Mouse (Mus musculus) olfactory bulb, adult 2 months (tissue): Measurements from ENCODE around the gene Zfp654. TPM values are rescaled to one million over a fixed set of nuclear protein-coding genes. Genes with fewer than 3 reads are reported as not detected.

Experiments used
- H3K27ac ChIP-seq: fragments of 200-500 bp; 2 replicates; pipeline ENCODE4 v1.5.1; 2012; ENCODE audit warnings: low read depth, low read length; ENCODE audit not compliant: insufficient read depth
- H3K4me1 ChIP-seq: fragments of 200-500 bp; 2 replicates; pipeline ENCODE4 v1.6.1; 2012; ENCODE audit warnings: low read length; ENCODE audit not compliant: control insufficient read depth, insufficient read depth
- H3K4me3 ChIP-seq: fragments of 200-500 bp; 2 replicates; pipeline ENCODE4 v1.5.1; 2012; ENCODE audit warnings: mild to moderate bottlenecking, low read depth, low read length, moderate library complexity; ENCODE audit not compliant: insufficient read depth
- CTCF ChIP-seq: fragments of 200-500 bp; IDR thresholded peaks from 2 replicates; pipeline ENCODE4 v1.5.1; 2012; ENCODE audit warnings: low read depth, mild to moderate bottlenecking, low read length, moderate library complexity; ENCODE audit not compliant: insufficient read depth
- POLR2A ChIP-seq: fragments of 200-500 bp; IDR thresholded peaks from 2 replicates; pipeline ENCODE4 v1.6.1; 2012; ENCODE audit warnings: mild to moderate bottlenecking, low read depth, low read length, moderate library complexity; ENCODE audit not compliant: insufficient read depth
- WGBS: fragments of 180-500 bp; shearing (Covaris S2); methylation state at CpG from one replicate; pipeline ENCODE4 v1.1.7; 2018; 5-methylcytosine and 5-hydroxymethylcytosine counted together
- polyA plus RNA-seq: library from polyadenylated mRNA; stranded (reverse); fragments of >200 nt; gene quantifications from 2 replicates; pipeline ENCODE4 v1.2.4, GENCODE M21; 2012; ENCODE audit warnings: low replicate concordance; ENCODE audit not compliant: missing spikeins, insufficient read depth, insufficient read length

Zfp654 gene
- polyA plus RNA-seq, 1 experiment = 48.4 TPM

GRCm38 (mm10) chr16:64801638-64802037, 49.8 kb downstream of the Zfp654 start:
- no peak overlapping the region for H3K4me3 ChIP-seq
- TF ChIP-seq CTCF (no peak), POLR2A (no peak)
- no peak overlapping the region for H3K27ac ChIP-seq
- H3K4me1 ChIP-seq = no peaks in the 10 kb centered on the region

GRCm38 (mm10) chr16:64800393-64800792, 51.1 kb downstream of the Zfp654 start:
- H3K27ac ChIP-seq = no peak overlapping the region
- H3K4me3 ChIP-seq = no peak overlapping the region
- no peak for TF ChIP-seq CTCF
- no peak for TF ChIP-seq POLR2A
- WGBS = 92% methylated on average over 5 of the region's 5 CpGs
- H3K4me1 ChIP-seq = no peaks in the 10 kb centered on the region

GRCm38 (mm10) chr16:64794802-64795201, 56.6 kb downstream of the Zfp654 start:
- no peaks in the 10 kb centered on the region for H3K4me1 ChIP-seq
- H3K27ac ChIP-seq = no peak overlapping the region
- H3K4me3 ChIP-seq = no peak overlapping the region
- WGBS = 85% methylated on average over 2 of the region's 2 CpGs
- TF ChIP-seq POLR2A (no peak), CTCF (no peak)

- no peaks in the 10 kb centered on the region for H3K4me1 ChIP-seq
- no peak overlapping the region for H3K4me3 ChIP-seq
- H3K27ac ChIP-seq = no peak overlapping the region
- no peak for TF ChIP-seq CTCF
- no peak for TF ChIP-seq POLR2A
- WGBS = 98% methylated on average over 3 of the region's 3 CpGs
These were observed 61.7 kb downstream of the Zfp654 start for GRCm38 (mm10) chr16:64789706-64790105.

GRCm38 (mm10) chr16:64775516-64775915, 75.9 kb downstream of the Zfp654 start:
- Histone ChIP-seq H3K27ac (no peak overlapping the region), H3K4me1 (no peaks in the 10 kb centered on the region), H3K4me3 (no peak overlapping the region)
- WGBS = 80% methylated on average over 1 of the region's 1 CpGs
- TF ChIP-seq CTCF (no peak), POLR2A (no peak)

- 90% methylated on average over 2 of the region's 2 CpGs for WGBS
- no peak for TF ChIP-seq CTCF
- TF ChIP-seq POLR2A = no peak
- no peak overlapping the region for H3K27ac ChIP-seq
- H3K4me3 ChIP-seq = no peak overlapping the region
- H3K4me1 ChIP-seq = peaks cover 3% of the 10 kb centered on the region; the same call in 1 of the 2 replicates
These were observed 80.0 kb downstream of the Zfp654 start for GRCm38 (mm10) chr16:64771431-64771818.

GRCm38 (mm10) chr16:64770521-64771430, 80.7 kb downstream of the Zfp654 start, which contains the start of gene 4930453N24Rik:
TSS of gene 4930453N24Rik (minus strand) at chr16:64771161.
- Histone ChIP-seq H3K4me1 (peaks cover 3% of the 10 kb centered on the region; the same call in 1 of the 2 replicates), H3K4me3 (peak within 1 kb of the TSS; percentile 80), H3K27ac (peak within 1 kb of the TSS; percentile 34; the same call in 1 of the 2 replicates)
- 2% methylated on average over 72 of the region's 72 CpGs for WGBS
- TF ChIP-seq POLR2A = peak; percentile 62; the same call in 1 of the 2 replicates
- TF ChIP-seq CTCF = no peak

- no peak for TF ChIP-seq CTCF
- TF ChIP-seq POLR2A = no peak
- no peak overlapping the region for H3K4me3 ChIP-seq
- 87% methylated on average over 8 of the region's 8 CpGs for WGBS
- H3K27ac ChIP-seq = no peak overlapping the region
- H3K4me1 ChIP-seq = peaks cover 3% of the 10 kb centered on the region; the same call in 1 of the 2 replicates
These were observed 84.7 kb downstream of the Zfp654 start for GRCm38 (mm10) chr16:64766696-64767300.

- TF ChIP-seq POLR2A = no peak
- TF ChIP-seq CTCF = no peak
- 93% methylated on average over 1 of the region's 1 CpGs for WGBS
- Histone ChIP-seq H3K27ac (no peak overlapping the region), H3K4me3 (no peak overlapping the region), H3K4me1 (no peaks in the 10 kb centered on the region)
These were observed 92.2 kb downstream of the Zfp654 start for GRCm38 (mm10) chr16:64759245-64759626.
